Mouse (Mus musculus): ENCODE data around the gene Olfr1043. TPM values are rescaled to one million over a fixed set of nuclear protein-coding genes. Genes with fewer than 3 reads are reported as not detected.

Olfr1043 gene
- polyA plus RNA-seq (2017; shearing (Covaris generic)): not detected

GRCm38 (mm10) chr2:86167422-86167821, at the start of gene Olfr1043:
TSS of gene Olfr1043 (minus strand) at chr2:86167522.

GRCm38 (mm10) chr2:86202909-86203308, 35.6 kb upstream of the Olfr1043 start, which contains the start of gene Olfr1045:
TSS of gene Olfr1045 (minus strand) at chr2:86203009.

GRCm38 (mm10) chr2:86185583-86185982, 18.3 kb upstream of the Olfr1043 start, which contains the start of gene Olfr52:
TSS of gene Olfr52 (minus strand) at chr2:86185683.

GRCm38 (mm10) chr2:86177720-86178119, 10.4 kb upstream of the Olfr1043 start, which contains the start of gene Olfr1044:
TSS of gene Olfr1044 (minus strand) at chr2:86177820.

GRCm38 (mm10) chr2:86161738-86162137, 5.6 kb downstream of the Olfr1043 start, which contains the start of gene Olfr1042:
TSS of gene Olfr1042 (minus strand) at chr2:86161838.

GRCm38 (mm10) chr2:86146632-86147031, 20.7 kb downstream of the Olfr1043 start, which contains the start of gene Olfr1040:
TSS of gene Olfr1040 (minus strand) at chr2:86146732.

GRCm38 (mm10) chr2:86135828-86136227, 31.5 kb downstream of the Olfr1043 start, which contains the start of gene Olfr1039:
TSS of gene Olfr1039 (minus strand) at chr2:86135928.

Other genes with a start within 250 kb of the Olfr1043 start
- not detected for gene Olfr1026, start 246.0 kb downstream of the Olfr1043 start, polyA plus RNA-seq (2017; shearing (Covaris generic))
- gene Olfr1028, start 217.1 kb downstream of the Olfr1043 start, polyA plus RNA-seq (2017; shearing (Covaris generic)): not detected
- not detected for gene Olfr1029, start 193.6 kb downstream of the Olfr1043 start, polyA plus RNA-seq (2017; shearing (Covaris generic))
- 0.11 TPM for gene Olfr1030, start 188.2 kb downstream of the Olfr1043 start, polyA plus RNA-seq (2017; shearing (Covaris generic))
- not detected for gene Olfr1031, start 177.2 kb downstream of the Olfr1043 start, polyA plus RNA-seq (2017; shearing (Covaris generic))
- gene Olfr1032, start 162.0 kb downstream of the Olfr1043 start, polyA plus RNA-seq (2017; shearing (Covaris generic)): not detected
- gene Olfr1033, start 146.9 kb downstream of the Olfr1043 start, polyA plus RNA-seq (2017; shearing (Covaris generic)): 18.8 TPM
- not detected for gene Olfr1034, start 121.7 kb downstream of the Olfr1043 start, polyA plus RNA-seq (2017; shearing (Covaris generic))
- not detected for gene Olfr1036, start 93.5 kb downstream of the Olfr1043 start, polyA plus RNA-seq (2017; shearing (Covaris generic))
- gene Olfr1037, start 80.1 kb downstream of the Olfr1043 start, polyA plus RNA-seq (2017; shearing (Covaris generic)): not detected
- not detected for gene Olfr1039, start 31.6 kb downstream of the Olfr1043 start, polyA plus RNA-seq (2017; shearing (Covaris generic))
- gene Olfr1040, start 20.8 kb downstream of the Olfr1043 start, polyA plus RNA-seq (2017; shearing (Covaris generic)): not detected
- gene Olfr1042, start 5.7 kb downstream of the Olfr1043 start, polyA plus RNA-seq (2017; shearing (Covaris generic)): 0.29 TPM
- 0.45 TPM for gene Olfr1044, start 10.3 kb upstream of the Olfr1043 start, polyA plus RNA-seq (2017; shearing (Covaris generic))
- 0.38 TPM for gene Olfr52, start 18.2 kb upstream of the Olfr1043 start, polyA plus RNA-seq (2017; shearing (Covaris generic))
- gene Olfr1045, start 35.5 kb upstream of the Olfr1043 start, polyA plus RNA-seq (2017; shearing (Covaris generic)): not detected
- gene Olfr1046, start 51.8 kb upstream of the Olfr1043 start, polyA plus RNA-seq (2017; shearing (Covaris generic)): not detected
- not detected for gene Olfr1047, start 63.9 kb upstream of the Olfr1043 start, polyA plus RNA-seq (2017; shearing (Covaris generic))
- gene Olfr1048, start 72.8 kb upstream of the Olfr1043 start, polyA plus RNA-seq (2017; shearing (Covaris generic)): not detected
- not detected for gene Olfr1049, start 90.8 kb upstream of the Olfr1043 start, polyA plus RNA-seq (2017; shearing (Covaris generic))
- gene Olfr1051, start 111.6 kb upstream of the Olfr1043 start, polyA plus RNA-seq (2017; shearing (Covaris generic)): not detected
- not detected for gene Olfr1052, start 124.9 kb upstream of the Olfr1043 start, polyA plus RNA-seq (2017; shearing (Covaris generic))
- gene Olfr1053, start 147.8 kb upstream of the Olfr1043 start, polyA plus RNA-seq (2017; shearing (Covaris generic)): not detected
- not detected for gene Olfr1054, start 167.9 kb upstream of the Olfr1043 start, polyA plus RNA-seq (2017; shearing (Covaris generic))
- not detected for gene Olfr1055, start 182.8 kb upstream of the Olfr1043 start, polyA plus RNA-seq (2017; shearing (Covaris generic))
- not detected for gene Olfr1056, start 194.9 kb upstream of the Olfr1043 start, polyA plus RNA-seq (2017; shearing (Covaris generic))
- not detected for gene Olfr1057, start 210.9 kb upstream of the Olfr1043 start, polyA plus RNA-seq (2017; shearing (Covaris generic))
- gene Olfr1058, start 221.0 kb upstream of the Olfr1043 start, polyA plus RNA-seq (2017; shearing (Covaris generic)): not detected
- gene Olfr1061, start 246.5 kb upstream of the Olfr1043 start, polyA plus RNA-seq (2017; shearing (Covaris generic)): not detected

Measured in effector memory CD4-positive, alpha-beta T cell, adult 7 months (primary cell).